Mouse (Mus musculus) kidney, embryonic 16.5 days (tissue): ENCODE data around the gene Tomm7. TPM values are rescaled to one million over a fixed set of nuclear protein-coding genes. Genes with fewer than 3 reads are reported as not detected.
"Not testable (repeated sequence)": the region's sequence is repeated elsewhere in the genome, so short reads cannot be mapped to it uniquely, and the experiment has no call there.

Experiments used
- ATAC-seq: fragments of 200-750 bp; cut with Nextera tagmentation; 2 replicates; pipeline ENCODE4 v1.8.0; 2017; ENCODE audit warnings: moderate TSS enrichment; ENCODE audit not compliant: low FRiP score, low TSS enrichment
- H3K27ac ChIP-seq: fragments of 300-500 bp; sonication (generic); 2 replicates; pipeline ENCODE4 v1.5.1; 2014; ENCODE audit warnings: low read length
- H3K27me3 ChIP-seq: fragments of 300-500 bp; sonication (generic); 2 replicates; pipeline ENCODE4 v1.6.1; 2014; ENCODE audit warnings: low read length, control low read depth, mixed read lengths; ENCODE audit not compliant: insufficient read depth
- H3K36me3 ChIP-seq: fragments of 300-500 bp; sonication (generic); 2 replicates; pipeline ENCODE4 v1.6.1; 2014; ENCODE audit warnings: low read length, control low read depth, mixed read lengths; ENCODE audit not compliant: insufficient read depth
- H3K4me1 ChIP-seq: fragments of 300-500 bp; sonication (generic); 2 replicates; pipeline ENCODE4 v1.6.1; 2014; ENCODE audit warnings: low read length, control low read depth, mixed read lengths; ENCODE audit not compliant: insufficient read depth
- H3K4me2 ChIP-seq: fragments of 300-500 bp; sonication (generic); replicated peaks from 2 replicates; pipeline ENCODE4 v1.6.1; 2014; ENCODE audit warnings: low read depth, low read length
- H3K4me3 ChIP-seq: fragments of 300-500 bp; sonication (generic); 2 replicates; pipeline ENCODE4 v1.5.1; 2014; ENCODE audit warnings: mild to moderate bottlenecking, low read length
- H3K9ac ChIP-seq: fragments of 300-500 bp; sonication (generic); replicated peaks from 2 replicates; pipeline ENCODE4 v1.6.1; 2014; ENCODE audit warnings: low read length
- H3K9me3 ChIP-seq: fragments of 300-500 bp; sonication (generic); 2 replicates; pipeline ENCODE4 v1.6.1; 2016; ENCODE audit warnings: low read length, control low read depth
- WGBS: fragments of 180-500 bp; shearing (Covaris S2); extraction: QIAGEN DNeasy Blood & Tissue Kit; methylation state at CpG from one replicate; pipeline ENCODE4 v1.1.7; 2014; 5-methylcytosine and 5-hydroxymethylcytosine counted together
- polyA plus RNA-seq: library from polyadenylated mRNA; unstranded; fragments of >200 nt; fragmentation: Nextera tagmentation; extraction: Ambion mirVana; gene quantifications from 2 replicates; pipeline ENCODE4 v1.2.1, GENCODE M21; 2015

Tomm7 gene
- polyA plus RNA-seq, 1 experiment from 2014 or later = 99.6 TPM

DNA sequence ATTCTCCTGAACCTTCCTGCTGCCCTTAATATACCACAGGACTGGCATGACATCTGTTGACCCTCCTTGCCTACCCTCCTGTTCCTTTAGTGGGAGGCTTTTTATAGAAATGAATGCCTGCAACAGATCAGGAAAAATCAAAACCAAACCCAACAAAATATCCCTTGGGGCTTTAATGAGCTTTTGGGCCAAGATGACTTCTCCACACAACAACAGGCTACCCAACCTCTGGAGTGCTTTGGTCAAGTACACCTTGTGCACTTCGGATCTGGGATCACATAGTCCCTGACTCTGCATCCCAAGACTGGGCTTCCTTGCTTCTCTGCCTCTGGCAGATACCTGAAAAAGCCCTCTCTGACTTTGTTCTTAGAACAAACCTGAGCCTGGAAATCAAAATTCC, 12.2 kb upstream of the Tomm7 start:
- no peak for ATAC-seq
- no peaks in the 10 kb centered on the region for H3K27me3 ChIP-seq
- H3K9me3 ChIP-seq = no peaks in the 10 kb centered on the region
- 92% methylated on average over 1 of the region's 1 CpGs for WGBS
- no peak overlapping the region for H3K4me2 ChIP-seq
- no peak overlapping the region for H3K9ac ChIP-seq
- no peak overlapping the region for H3K27ac ChIP-seq
- H3K4me3 ChIP-seq = no peak overlapping the region
- H3K36me3 ChIP-seq = peaks cover 62% of the 10 kb centered on the region
- H3K4me1 ChIP-seq = peaks cover 8% of the 10 kb centered on the region

DNA sequence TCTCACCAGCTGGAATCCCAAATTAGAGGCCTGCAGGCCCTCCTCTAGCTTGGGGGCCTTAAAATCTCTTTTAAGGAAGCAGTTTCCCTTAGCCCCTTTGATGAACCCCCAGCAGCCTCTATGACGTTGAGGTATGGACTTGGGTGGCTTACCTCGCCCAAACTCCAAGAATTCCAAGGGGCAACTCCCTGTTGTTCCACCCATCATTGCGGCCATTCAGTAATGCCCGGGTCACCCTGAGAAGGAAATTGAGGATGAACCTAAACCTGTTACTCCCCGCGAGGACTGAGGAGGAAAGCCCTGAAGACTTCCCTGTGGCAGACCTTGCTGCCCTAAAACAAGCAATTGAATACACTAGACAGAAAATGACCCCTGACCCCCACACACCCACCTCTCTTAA, 11.5 kb upstream of the Tomm7 start:
- no peaks in the 10 kb centered on the region for H3K27me3 ChIP-seq
- no peak overlapping the region for H3K27ac ChIP-seq
- peaks cover 58% of the 10 kb centered on the region for H3K36me3 ChIP-seq
- ATAC-seq = no peak
- no peak overlapping the region for H3K4me3 ChIP-seq
- no peak overlapping the region for H3K4me2 ChIP-seq
- peaks cover 8% of the 10 kb centered on the region for H3K4me1 ChIP-seq
- WGBS = 92% methylated on average over 6 of the region's 6 CpGs
- H3K9ac ChIP-seq = no peak overlapping the region
- H3K9me3 ChIP-seq = no peaks in the 10 kb centered on the region

DNA sequence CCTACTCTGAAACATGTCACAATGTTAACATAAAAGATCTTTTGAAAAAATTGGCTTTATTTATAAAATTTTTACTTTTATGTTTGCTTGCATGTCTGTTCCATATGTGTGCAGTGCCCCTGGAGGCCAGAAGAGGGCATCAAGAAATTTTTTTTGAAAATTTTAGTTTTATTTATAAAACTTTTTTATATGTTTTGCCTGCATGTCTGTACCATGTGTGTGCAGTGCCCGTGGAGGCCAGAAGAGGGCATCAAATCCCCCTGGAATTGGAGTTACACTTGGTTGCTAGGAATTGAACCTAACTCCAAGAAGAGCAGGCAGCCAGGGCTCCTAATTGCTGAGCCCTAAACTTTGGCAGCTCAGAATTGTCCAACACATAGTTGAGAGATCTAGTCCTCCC, 9.0 kb upstream of the Tomm7 start:
- 81% methylated on average over 1 of the region's 1 CpGs for WGBS
- H3K36me3 ChIP-seq = peaks cover 49% of the 10 kb centered on the region
- ATAC-seq = not testable (repeated sequence)

DNA sequence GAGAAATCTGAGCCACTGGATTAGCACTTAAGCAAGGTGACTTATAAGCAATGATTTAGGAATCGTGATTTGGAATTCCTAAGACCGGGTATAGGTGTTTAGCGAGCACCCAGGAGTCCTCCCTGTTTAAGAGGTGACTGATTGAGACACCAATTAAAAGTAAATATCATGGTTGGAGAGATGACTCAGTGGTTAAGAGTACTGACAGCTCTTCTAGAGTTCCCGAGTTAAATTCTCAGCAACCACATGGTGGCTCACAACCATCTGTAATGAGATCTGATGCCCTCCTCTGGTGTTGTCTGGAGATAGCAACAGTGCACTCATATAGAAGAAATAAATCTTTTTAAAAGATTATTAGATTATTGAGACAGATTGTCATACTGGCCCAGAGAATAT, 7.2 kb upstream of the Tomm7 start:
- Histone ChIP-seq H3K4me3 (peak overlapping the region; percentile 90), H3K9ac (peak overlapping the region; percentile 93), H3K36me3 (peaks cover 43% of the 10 kb centered on the region), H3K27ac (peak overlapping the region; percentile 80), H3K4me2 (peak overlapping the region; percentile 77)
- WGBS = 8% methylated on average over 4 of the region's 4 CpGs
- not testable (repeated sequence) for H3K4me1 ChIP-seq, H3K9me3 ChIP-seq, H3K27me3 ChIP-seq, ATAC-seq

More for the DNA sequence above, 9.0 kb upstream of the Tomm7 start:
- H3K27ac ChIP-seq, H3K27me3 ChIP-seq, H3K4me1 ChIP-seq, H3K9me3 ChIP-seq, H3K9ac ChIP-seq, H3K4me3 ChIP-seq, H3K4me2 ChIP-seq: not testable (repeated sequence)

DNA sequence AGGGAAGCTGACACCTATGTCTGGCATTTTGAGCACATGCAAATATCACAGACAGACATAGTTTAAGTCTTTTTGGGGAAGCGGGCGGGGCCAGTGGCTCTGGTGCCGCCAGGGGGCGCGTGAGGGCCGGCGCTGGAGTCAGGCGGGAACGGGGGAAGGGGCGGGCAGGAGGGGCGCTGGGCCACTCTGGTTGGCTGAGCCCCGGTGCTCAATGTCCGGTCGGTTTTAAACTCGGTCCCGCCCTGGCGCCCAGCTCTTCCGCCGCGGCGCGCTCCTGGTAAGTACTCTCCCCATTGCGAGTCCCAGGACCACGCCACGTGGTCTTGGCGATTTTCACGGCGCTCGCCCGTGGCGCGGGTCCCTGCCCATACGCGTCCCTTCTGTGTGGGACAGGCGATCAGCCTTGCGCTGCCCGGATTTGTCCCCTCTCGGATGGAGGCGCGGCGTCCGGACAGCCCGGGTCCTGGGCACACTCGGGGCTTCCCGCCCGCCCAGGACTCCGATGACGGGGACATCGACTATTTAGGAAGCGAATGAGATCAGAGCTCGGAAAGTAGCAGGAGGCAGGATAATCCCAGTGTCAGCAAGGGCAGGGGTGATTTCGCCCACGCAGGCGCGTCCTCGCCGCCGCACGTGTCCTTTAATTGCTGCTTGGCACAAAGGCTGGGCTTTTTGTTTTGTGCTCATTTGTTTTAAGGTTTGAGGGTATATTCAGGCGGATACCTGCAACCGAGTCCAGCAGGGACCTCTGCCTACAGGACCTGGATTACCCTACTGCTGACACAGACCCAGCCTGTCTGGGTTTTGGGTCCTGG, 6.6 kb upstream of the Tomm7 start:
- peak; percentile 98 for ATAC-seq
- H3K9me3 ChIP-seq = no peaks in the 10 kb centered on the region

DNA sequence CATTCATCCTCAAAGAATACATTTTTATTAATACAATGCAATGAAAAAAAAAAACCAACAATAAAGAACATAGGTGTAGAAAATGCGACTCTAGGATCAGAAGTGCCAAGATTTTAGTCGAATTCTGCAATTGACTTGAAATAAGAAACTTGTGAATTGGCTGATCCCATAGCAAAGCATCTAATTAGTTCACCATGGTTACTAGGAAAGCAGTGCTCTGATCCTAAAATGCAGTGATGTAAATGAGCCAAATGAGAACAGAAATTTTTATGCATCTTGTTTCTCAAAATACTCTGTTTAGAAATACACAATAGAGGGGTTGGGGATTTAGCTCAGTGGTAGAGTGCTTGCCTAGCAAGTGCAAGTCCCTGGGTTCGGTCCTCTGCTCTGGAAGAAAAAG, 1.2 kb upstream of the Tomm7 start:
- no peak overlapping the region for H3K9ac ChIP-seq
- no peaks in the 10 kb centered on the region for H3K9me3 ChIP-seq
- no peaks in the 10 kb centered on the region for H3K36me3 ChIP-seq
- 0 out of 2 replicates have a peak overlapping the region, but pooled peaks have one; percentile 89 for H3K27ac ChIP-seq
- H3K4me1 ChIP-seq = peaks cover 16% of the 10 kb centered on the region
- H3K4me2 ChIP-seq = no peak overlapping the region
- 89% methylated on average over 3 of the region's 3 CpGs for WGBS
- ATAC-seq = no peak
- no peak overlapping the region for H3K4me3 ChIP-seq
- H3K27me3 ChIP-seq = no peaks in the 10 kb centered on the region

More for the DNA sequence above, 6.6 kb upstream of the Tomm7 start:
- Histone ChIP-seq H3K4me2 (peak overlapping the region; percentile 77), H3K4me1 (peaks cover 8% of the 10 kb centered on the region), H3K9ac (peak overlapping the region; percentile 93), H3K27me3 (no peaks in the 10 kb centered on the region), H3K36me3 (peaks cover 37% of the 10 kb centered on the region), H3K4me3 (peak overlapping the region; percentile 90), H3K27ac (peak overlapping the region; percentile 80)
- WGBS = 0% methylated on average over 61 of the region's 61 CpGs

DNA sequence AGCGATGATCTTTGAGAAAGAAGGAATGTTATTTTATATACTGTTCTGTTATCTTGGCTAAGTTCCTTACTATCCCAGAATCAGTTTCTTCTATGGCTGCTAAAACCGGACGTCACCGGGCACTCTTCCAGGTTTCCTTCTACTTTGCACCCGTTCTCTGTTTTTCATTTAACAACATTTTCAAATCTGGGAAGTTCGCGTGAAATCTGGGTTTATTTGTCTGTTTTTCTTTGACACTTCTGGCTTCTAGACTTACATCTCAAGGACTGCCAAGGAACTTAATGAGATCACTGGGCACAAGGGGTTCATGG, 525 bp upstream of the Tomm7 start:
- Histone ChIP-seq H3K27me3 (no peaks in the 10 kb centered on the region), H3K4me3 (peak overlapping the region; percentile 59), H3K9ac (peak overlapping the region; percentile 72), H3K9me3 (no peaks in the 10 kb centered on the region), H3K4me2 (peak overlapping the region; percentile 60), H3K36me3 (peaks cover 2% of the 10 kb centered on the region; the same call in 1 of the 2 replicates), H3K27ac (peak overlapping the region; percentile 89), H3K4me1 (peaks cover 16% of the 10 kb centered on the region)
- ATAC-seq = peak; percentile 16; the same call in 1 of the 2 replicates
- 27% methylated on average over 7 of the region's 7 CpGs for WGBS

DNA sequence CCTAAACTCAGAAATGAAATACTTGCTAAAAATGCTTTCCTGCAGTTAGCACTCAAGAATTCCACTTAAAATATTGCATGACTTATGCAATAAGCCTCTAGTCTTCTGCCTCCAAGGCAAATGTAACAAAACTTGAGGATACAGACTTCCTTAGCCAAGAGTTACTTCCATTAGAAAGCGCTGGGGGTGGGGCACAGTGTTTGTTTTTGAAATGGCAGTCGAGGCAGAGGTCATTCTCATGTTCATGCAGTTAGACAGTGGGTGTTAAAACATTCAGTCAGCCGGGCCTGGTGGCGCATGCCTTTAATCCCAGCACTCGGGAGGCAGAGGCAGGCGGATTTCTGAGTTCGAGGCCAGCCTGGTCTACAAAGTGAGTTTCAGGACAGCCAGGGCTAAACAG, 5.8 kb downstream of the Tomm7 start:
- no peak overlapping the region for H3K4me3 ChIP-seq
- H3K27me3 ChIP-seq = no peaks in the 10 kb centered on the region; the same call in 1 of the 2 replicates
- no peak for ATAC-seq
- H3K9me3 ChIP-seq = no peaks in the 10 kb centered on the region
- peaks cover 6% of the 10 kb centered on the region for H3K4me1 ChIP-seq
- no peak overlapping the region for H3K27ac ChIP-seq
- H3K36me3 ChIP-seq = peaks cover 10% of the 10 kb centered on the region
- H3K4me2 ChIP-seq = no peak overlapping the region
- no peak overlapping the region for H3K9ac ChIP-seq
- 88% methylated on average over 7 of the region's 7 CpGs for WGBS

DNA sequence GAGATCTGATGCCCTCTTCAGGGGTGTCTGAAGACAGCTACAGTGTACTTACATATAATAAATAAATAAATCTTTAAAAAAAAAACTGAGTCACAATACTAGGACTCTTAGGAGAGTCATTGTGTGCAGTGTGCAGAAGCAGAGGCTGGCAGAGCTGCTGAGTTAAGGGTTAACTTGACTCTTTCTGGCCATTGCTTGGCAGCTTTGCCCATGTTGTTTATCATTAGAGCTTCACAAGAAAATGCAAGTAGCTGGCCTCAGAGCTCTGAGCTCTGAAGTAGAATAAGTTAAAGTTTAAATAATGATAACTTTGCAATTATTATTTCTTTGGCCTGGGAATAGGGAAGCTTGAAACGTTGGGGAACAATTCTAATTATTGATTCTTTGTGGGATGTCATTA, 8.3 kb downstream of the Tomm7 start:
- H3K27me3 ChIP-seq = peaks cover 12% of the 10 kb centered on the region
- H3K9ac ChIP-seq, H3K9me3 ChIP-seq, H3K27ac ChIP-seq, H3K4me1 ChIP-seq, ATAC-seq, H3K4me3 ChIP-seq, H3K36me3 ChIP-seq, H3K4me2 ChIP-seq: not testable (repeated sequence)
- WGBS = 72% methylated on average over 1 of the region's 1 CpGs
